Mouse (Mus musculus) layer of hippocampus, adult 18-20 months (tissue): ENCODE measurements around the gene Trappc1. TPM values are rescaled to one million over a fixed set of nuclear protein-coding genes. Genes with fewer than 3 reads are reported as not detected.
A peak's percentile ranks its signal among the peaks of the same experiment; 100 is the strongest.
"Not testable (repeated sequence)": the region's sequence is repeated elsewhere in the genome, so short reads cannot be mapped to it uniquely, and the experiment has no call there.

Experiments used
- DNase-seq, 2 experiments: peaks; one replicate each; pipeline ENCODE4 v3.0.0; 2022; ENCODE audit warnings: low spot score in 2 of 2
- long read RNA-seq: library from polyadenylated mRNA; stranded (forward); transcript quantifications from one replicate; pipeline ENCODE4 v2.0.0, GENCODE M21; 2021
- total RNA-seq, 2 experiments: library from RNA; stranded (reverse); gene quantifications; 2 replicates each; pipeline ENCODE4 v1.2.3; 2021

The Trappc1 gene
- total RNA-seq: 10 to 100 TPM; 51.4 to 59.8 TPM
- long read RNA-seq, transcript Trappc1-203 (5 exons, 751 nt): major isoform, 13 of 28 reads
- long read RNA-seq, transcript Trappc1-202 (4 exons, 759 nt): minor isoform, 11 of 28 reads
- long read RNA-seq, partial matches to known transcripts: 1 of 28 reads
- long read RNA-seq, other reads (novel, unspliced or antisense): 3 of 28 reads

DNA sequence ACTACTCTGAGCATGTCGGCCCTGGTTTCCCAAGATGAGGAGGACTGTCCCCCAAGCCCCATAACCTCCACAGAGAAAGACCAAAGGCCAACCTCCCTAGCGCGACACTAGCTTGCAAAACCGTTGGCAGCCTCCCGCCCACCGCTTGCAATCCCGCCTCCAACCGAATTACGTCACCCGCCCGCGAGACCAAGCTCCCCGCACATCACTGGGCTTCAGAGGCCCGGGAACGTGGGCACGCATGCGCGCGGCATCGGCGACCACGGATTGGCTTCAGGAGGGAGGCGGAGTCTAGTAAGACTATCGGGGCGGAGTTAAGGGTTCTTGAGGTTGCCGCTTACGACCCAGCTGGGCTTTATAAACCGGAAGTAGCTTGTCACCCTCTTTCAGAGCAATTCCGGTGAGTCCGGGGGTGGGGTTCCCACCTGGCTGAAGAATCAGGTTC is at the start of gene Trappc1, which contains the start of gene Cntrob:
Gene Trappc1 (plus strand): TSS at position 314 of the 445 bp plus-strand sequence.
Gene Cntrob (minus strand): TSS at position 109 of the 445 bp plus-strand sequence.
- DNase-seq: peak; percentile 98 to 99

DNA sequence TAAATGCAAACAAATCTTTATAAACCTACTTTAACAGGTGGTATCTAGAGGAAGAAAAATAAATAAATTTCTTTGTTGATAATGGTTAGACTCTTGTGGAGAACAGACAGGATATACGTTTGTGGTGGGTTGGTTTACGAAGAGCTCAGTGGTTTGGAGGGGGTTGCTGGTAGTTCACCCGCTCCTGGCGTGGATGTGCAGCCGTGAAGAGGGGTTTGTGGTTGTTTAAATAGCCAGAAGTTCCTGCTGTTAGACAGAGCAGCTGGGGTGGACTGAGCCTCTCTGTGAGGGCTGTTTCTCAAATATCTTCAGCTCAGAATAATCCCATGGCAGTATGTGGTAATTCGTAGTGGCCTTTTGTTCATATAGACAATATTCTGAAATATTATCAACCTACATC is 48.1 kb upstream of the Trappc1 start:
- DNase-seq: no peak

- no peak for DNase-seq
Observed at GRCm38 (mm10) chr11:69276081-69276480, 47.7 kb upstream of the Trappc1 start.

GRCm38 (mm10) chr11:69277267-69277666 is 46.5 kb upstream of the Trappc1 start:
- no peak for DNase-seq

- DNase-seq: no peak
Observed at GRCm38 (mm10) chr11:69291111-69291510, 32.7 kb upstream of the Trappc1 start.

GRCm38 (mm10) chr11:69295286-69295685 is 28.5 kb upstream of the Trappc1 start:
- no peak for DNase-seq

DNA sequence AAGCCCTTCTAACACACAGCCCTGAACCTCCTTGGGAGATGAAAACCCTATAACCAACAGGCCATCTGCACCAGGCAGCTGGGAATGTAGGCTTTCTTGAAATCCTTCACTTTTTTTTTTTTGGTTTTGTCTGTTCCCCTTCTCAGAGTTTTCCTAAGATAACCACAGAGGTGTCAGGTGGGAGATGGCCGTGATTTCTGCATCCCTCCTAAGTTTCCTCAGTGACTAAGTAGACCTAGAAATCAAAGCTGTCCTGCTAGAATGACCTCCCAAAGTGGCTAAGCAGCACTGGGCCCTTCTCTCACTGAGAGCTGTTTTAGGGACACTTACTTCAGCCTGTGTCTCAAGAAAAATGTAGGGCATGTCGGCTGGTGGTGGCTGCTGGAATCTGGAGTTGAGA is 26.0 kb upstream of the Trappc1 start:
- DNase-seq: no peak

DNA sequence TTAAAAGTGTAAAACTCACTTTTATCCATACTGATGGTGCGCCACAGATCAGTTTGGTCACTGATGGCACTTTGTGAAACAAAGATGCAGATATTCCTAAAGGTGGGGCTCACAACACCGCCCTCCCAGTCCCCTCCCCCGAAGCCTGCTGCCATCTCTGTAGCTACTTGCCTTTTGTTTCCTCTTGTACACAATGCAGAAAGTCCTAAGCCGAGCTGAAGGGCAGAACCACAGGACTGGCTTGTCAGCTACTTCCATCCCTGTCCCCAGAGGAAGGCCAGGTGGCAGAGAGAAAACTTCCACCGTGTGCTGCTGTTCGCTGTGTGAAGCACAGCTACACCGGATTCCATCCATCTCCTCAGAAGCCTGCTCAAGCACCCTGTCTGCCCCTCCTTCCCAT is 25.5 kb upstream of the Trappc1 start:
- no peak for DNase-seq

DNA sequence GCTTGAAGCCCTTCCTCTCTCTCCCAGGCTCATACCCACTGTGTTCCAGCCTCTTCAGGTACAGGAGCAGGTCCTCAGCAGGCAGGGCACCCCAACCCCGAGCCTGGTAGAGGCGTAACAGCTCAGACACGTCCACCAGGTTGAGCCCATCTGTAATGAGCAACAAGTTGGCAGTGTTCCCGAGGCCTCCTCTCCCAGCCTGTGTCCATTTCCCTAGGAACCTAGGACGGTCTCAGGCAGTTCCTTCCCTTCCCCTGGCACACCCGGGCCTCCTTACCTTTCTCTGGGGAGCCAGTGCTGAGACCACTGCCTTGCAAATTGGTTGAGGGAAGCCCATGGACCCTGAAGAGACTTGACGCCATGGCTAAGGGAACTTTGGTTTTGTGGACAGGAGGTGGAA is 21.0 kb upstream of the Trappc1 start:
- DNase-seq: no peak

GRCm38 (mm10) chr11:69305291-69305690 is 18.5 kb upstream of the Trappc1 start:
- DNase-seq: no peak

GRCm38 (mm10) chr11:69306039-69306438 is 17.7 kb upstream of the Trappc1 start:
- DNase-seq: no peak

DNA sequence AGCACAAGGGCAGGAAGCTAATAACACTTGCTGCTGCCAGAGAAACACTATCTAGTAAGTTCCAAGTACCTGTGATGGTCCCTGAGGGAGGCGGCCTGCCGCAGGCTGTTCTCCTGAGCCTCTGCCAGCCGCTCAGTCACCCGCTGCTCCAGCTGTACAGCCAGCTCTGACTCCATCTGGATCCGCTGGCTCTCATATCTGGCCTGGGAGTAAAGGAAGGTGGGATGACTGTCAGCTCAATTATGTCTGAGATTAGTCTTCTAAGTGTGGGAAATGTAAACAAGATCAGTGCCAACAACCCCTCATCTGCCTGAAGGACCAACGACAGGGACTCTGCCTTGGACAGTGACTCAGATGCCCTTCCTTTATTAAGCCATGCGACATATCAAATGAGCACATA is 12.5 kb upstream of the Trappc1 start:
- no peak for DNase-seq

- DNase-seq: no peak
Observed at GRCm38 (mm10) chr11:69316361-69316760, 7.4 kb upstream of the Trappc1 start.

DNA sequence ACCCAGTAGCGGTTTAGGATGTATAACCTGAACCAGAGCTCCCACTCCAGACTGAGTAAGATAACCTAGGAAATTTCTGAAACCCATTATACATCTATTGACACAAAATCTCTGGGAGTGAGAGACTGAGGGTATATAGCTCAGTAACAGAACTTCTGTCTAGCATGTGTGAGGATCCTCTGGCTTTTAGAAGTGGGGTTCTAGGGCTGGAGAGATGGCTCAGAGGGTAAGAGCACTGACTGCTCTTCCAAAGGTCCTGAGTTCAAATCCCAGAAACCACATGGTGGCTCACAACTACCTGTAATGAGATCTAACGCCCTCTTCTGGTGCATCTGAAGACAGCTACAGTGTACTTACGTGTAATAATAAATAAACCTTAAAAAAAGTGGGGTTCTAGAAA is 5.8 kb upstream of the Trappc1 start:
- DNase-seq: not testable (repeated sequence)

DNA sequence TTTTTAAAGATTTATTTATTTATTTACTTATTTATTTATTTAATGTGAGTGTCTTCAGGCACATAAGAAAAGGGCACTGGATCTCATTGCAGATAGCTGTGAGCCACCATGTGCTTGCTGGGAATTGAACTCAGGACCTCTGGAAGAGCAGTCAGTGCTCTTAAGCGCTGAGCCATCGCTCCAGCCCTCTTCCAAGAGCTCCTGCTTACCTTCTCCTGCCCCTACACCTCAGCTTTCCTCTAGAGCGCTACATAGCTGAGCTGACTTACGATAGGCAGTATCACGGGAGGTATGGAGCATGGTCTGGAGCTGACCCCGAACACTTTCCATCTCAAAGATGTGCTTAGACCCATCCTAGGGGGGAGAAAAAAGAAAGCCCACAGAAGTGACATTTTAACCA is 2.2 kb upstream of the Trappc1 start:
- no peak for DNase-seq

DNA sequence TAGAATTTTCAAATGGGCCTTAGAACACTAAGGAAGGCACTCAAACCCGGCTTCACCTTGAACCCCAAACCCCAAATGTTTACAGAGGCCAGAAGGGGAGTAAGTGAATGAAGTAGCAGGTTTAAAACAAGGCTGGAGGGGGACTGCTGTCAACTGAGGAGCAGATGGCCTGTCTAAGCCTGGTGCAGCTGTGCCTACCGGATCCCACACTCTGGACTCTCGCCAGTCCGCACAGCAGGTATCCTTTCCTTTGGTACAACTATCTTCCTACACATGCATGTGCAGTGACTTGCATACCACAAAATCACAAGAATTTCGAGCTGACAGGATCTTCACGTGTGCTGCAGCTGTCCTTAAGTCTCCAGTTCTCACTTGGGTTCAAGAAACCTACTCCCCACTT is 1.8 kb upstream of the Trappc1 start:
- no peak for DNase-seq

DNA sequence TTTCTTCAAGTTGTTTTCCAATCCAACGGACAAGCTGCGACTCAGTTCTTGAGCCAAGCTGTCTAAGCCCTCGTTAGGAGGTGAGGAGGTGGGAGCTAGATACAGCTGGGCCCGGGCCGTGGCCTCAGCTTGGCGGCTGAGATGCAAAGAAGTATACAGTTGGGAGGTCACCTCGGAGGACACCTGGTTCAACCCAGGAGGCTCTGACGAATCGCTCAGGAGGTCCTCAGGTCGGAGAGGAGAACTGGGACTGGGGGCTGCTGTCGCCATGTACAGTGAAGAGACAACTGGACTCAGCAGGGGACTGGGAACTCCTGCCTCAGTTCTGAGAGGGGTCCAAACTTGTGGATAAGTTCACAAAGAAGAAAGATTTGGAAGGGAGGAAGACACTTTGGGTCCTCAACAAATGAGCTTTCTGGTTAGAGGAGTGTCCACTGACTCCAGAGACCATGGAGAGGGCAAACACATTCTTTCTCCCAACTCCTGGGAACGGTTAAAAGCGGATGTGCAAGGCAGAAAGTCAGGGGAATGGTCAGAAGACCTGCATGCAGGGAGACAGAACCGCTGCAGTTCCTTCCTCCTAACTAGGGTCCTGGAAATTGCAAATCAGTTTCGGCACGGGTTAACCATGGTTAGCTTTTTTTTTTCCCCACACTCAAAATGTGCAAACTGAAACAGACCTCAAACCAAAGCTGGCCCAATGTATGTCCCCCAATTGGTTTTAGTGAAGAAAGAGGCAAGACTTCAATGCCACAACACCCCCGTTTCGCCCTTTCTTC is 898 bp upstream of the Trappc1 start:
- no peak for DNase-seq

- no peak for DNase-seq
Observed at GRCm38 (mm10) chr11:69324749-69325148, 969 bp downstream of the Trappc1 start.

DNA sequence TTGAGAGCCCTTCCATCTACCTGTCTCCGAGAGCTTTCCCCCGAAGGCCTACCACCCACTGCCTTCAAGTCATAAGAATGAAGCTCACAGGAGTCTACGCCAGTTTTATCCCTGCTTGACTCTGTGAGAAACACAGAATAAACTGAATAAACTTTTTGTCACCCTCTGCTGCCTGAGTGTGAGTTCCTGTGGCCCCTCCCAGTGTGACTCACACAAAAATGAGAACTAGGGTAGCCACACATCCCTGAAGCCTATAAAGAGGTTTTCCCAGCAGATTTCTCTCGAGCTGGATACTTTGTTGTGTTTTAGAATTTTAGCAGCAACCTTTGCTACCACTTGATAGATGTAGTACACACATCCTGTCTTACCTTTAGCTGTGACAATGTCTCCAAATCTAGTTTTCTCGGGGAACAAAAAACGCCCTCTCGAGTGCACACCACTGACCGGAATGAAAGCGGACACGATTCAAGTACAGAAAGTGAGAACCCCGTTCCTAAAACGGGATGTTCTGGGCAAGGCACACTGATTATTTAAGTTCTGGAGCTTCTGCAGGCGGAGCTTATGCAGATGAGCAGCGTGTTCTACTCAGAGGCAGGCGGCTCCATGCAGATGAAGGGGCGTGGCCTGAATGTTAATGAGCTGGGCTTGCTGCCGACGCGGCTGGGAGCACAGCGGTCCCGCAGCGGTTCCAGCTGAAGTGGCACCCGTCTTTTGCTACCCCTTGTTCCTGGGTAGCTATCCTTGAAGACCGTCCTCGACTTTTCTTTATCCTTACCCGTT is 2.0 kb downstream of the Trappc1 start, which contains the start of gene Kcnab3:
Gene Kcnab3 (plus strand): TSS at position 631 of the 780 bp plus-strand sequence.
- DNase-seq: peak; percentile 63 to 87

- no peak for DNase-seq
Observed at GRCm38 (mm10) chr11:69326408-69327156, 2.8 kb downstream of the Trappc1 start.

DNA sequence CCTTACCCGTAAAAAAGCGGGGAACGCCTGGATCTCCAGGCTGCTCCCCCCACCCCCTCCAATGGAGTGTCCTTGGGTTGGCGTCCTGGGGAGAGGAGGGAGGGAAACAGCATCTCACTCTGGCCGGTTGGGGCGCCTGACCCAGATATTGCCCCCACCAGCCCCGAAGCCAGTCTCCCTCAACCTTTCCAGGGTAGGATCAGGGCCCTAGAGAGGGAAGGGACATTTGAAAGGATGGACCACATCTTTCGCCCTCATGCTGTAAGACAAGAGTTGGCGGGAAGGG is 3.3 kb downstream of the Trappc1 start:
- no peak for DNase-seq
